Mouse (Mus musculus) adrenal gland, adult 2 months (tissue): ENCODE measurements around the gene Rheb. TPM values are rescaled to one million over a fixed set of nuclear protein-coding genes. Genes with fewer than 3 reads are reported as not detected.
A peak's percentile ranks its signal among the peaks of the same experiment; 100 is the strongest.
"Not testable (repeated sequence)": the region's sequence is repeated elsewhere in the genome, so short reads cannot be mapped to it uniquely, and the experiment has no call there.

Source experiments
- DNase-seq: peaks from one replicate; pipeline ENCODE4 v3.0.0; 2021
- polyA plus RNA-seq: library from polyadenylated mRNA; depleted of rRNA; stranded (reverse); fragments of >200 nt; gene quantifications from 2 replicates; pipeline ENCODE4 v1.2.3, GENCODE M21; 2012
- total RNA-seq, 2 experiments: library from RNA; stranded (reverse); gene quantifications; 2 replicates each; pipeline ENCODE4 v1.2.3; 2021

Gene Rheb
- total and polyA plus RNA-seq, 3 experiments = 28.1 to 81.3 (median 71.4) TPM

- DNase-seq = no peak
Measured at GRCm38 (mm10) chr5:24843103-24843475, 665 bp upstream of the Rheb start.

DNA sequence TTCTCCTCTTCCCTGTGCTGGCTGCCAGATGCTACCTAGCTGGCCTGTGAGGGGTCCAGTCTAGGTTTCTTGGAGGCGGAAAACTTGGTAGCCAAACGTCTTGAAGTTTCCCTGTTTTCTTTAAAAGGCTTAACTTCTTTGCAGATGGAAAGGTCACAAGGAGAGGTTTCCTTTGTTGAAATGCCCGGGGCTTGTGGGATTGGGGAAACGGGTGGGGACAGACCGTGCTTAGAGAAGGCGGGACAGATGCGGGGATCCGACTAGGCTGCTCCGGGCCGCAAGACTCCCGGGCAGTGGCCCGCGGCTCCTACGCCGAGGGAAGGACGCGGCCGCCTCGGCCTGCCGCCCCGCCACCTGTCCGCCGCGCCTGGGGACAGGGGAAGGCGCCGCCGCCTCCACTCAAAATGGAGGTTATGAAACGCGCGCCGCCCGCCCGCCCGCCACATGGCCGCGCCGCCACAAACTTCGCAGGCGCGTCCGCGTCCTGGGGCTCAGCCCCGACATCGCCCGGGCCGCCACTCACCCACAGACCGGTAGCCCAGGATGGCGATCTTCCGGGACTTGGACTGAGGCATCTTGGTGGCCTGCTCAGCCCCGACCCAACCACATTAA is 656 bp downstream of the Rheb start:
- no peak for DNase-seq

- peak; percentile 25 for DNase-seq
Measured at GRCm38 (mm10) chr5:24840975-24841431, 1.4 kb downstream of the Rheb start.

- no peak for DNase-seq
Measured at GRCm38 (mm10) chr5:24834491-24834890, 7.9 kb downstream of the Rheb start.

DNA sequence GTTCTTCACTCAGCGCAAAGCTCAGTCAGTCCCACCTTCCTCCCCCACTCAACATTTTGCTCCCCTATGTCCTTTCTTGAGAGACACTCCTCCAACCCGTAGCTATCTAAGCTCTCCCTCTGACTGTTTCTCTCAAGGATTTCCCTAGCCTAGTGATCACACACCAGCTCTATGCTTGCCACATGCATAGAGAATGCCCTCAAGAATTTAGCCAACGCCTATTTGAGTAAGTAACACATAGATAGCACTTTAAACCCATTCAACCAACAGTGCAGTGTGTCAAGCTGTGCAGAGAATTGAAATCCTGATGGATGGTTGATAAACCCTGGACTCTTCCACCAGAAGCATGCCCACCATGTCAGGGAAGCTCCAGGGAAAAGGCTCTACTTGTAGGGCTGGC is 10.5 kb downstream of the Rheb start:
- no peak for DNase-seq

DNA sequence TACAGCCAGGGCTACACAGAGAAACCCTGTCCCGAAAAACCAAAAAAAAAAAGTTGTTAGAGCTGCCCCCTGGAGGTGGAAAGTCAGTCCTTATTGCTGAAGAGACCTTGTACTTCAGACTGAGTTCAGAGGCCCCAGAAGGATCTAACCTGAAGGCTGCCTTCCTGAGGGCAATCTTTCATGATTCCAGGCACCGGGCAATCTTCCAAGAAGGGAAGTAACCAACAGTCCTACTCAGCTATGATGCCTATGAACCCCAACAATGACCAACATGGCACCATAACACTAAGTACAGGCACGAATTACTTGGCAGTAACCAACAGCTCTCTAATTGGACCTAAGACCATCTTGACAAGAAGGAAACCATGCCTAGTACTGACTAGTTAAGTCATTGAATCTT is 14.0 kb downstream of the Rheb start:
- DNase-seq = no peak

DNA sequence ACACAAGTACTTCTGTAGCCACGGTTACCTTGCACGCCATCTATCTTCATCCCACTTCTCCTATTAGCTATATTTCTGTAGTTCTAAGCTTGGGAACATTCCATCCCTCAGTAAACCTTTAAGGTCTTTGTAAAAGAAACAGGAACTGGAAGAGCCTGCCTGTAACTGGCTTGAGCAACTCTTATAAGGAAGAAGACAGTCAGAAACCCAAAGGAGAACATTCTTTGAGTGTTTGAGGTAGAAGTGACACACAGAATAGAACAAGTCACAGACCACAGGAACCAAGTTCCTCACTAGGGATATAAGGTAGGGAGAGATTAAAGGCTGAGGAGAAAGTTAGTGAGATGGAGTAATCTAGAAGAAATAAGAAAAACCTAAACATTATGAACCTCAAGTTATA is 15.3 kb downstream of the Rheb start:
- no peak for DNase-seq

DNA sequence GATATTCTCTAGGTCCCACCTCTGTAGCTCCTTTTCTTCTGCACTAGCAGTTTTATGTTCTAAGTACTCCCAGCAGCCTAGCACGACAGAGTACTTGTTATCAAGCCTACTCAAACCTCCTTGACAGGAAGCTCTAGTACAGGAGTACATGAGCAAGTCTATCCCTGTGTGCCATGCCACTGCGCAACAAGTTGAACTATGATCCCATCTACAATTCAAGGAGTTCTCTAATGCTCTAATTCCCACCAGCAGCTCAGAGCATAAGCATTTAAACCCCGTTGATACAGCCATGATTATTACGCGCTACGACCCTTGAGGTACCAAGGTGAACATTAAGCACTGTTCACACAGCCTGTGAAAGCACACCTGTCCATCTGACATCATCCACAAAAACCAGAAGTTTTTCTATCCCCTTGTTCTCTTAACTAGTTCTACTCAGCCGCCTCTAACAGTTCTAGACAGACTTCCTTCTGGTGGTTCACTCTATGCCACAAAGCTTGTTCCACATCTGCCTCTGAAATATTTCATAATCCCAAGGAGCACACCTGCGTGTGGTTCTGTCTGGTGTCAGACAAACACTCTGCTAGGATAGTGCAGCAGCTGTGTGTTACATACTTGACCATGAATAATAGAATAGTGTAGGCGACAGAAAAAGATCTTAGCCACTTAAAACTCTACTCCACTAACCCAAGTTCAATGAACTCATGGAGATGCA is 16.2 kb downstream of the Rheb start:
- DNase-seq = no peak

- DNase-seq = peak; percentile 52
Measured at GRCm38 (mm10) chr5:24825365-24826055, 16.9 kb downstream of the Rheb start.

DNA sequence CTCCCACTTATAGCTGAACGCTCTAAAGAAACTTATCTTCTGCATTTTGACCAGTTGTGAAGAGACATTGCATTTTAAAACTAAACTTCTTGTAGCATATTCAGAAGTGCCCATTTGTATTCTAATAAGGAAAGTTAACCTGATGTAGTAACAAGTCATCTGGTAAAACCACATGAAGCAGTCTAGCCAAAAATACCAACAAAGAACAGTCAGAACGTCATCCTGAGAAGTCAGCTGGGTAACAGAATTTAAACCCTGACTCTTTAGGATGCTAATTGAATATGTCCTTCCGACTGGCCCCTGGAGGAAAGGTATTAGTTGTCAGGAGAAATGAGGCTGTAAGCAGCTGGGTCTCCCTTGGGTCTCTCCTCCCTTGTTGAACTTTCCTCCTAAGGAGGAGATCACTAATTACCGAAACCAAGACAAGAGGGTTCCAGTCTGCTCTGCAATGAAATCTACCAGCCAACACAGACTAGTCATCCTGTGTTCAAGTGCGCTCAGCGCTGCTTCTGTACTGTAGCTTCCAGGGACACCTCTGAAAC is 18.5 kb downstream of the Rheb start:
- DNase-seq = no peak

DNA sequence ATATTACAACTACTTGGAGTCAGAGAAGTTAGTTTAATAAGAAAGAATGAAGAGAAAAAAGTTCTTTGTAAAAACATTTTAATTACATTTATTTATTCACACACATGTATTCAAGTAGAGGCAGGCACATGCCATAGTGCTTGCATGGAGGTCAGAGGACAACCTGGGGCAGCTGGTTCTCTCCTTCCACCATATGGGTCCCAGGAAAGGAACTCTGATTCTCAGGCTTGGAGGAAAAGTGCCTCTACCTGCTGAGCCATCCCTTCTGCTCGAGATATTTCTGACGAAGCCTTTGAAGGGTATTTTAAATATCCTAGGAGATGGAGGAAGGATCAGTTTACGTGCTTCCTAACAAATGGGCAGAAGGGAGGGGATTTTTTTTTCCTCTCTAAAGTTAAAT is 19.6 kb downstream of the Rheb start:
- DNase-seq = no peak

GRCm38 (mm10) chr5:24822231-24822630 is 20.2 kb downstream of the Rheb start:
- not testable (repeated sequence) for DNase-seq

DNA sequence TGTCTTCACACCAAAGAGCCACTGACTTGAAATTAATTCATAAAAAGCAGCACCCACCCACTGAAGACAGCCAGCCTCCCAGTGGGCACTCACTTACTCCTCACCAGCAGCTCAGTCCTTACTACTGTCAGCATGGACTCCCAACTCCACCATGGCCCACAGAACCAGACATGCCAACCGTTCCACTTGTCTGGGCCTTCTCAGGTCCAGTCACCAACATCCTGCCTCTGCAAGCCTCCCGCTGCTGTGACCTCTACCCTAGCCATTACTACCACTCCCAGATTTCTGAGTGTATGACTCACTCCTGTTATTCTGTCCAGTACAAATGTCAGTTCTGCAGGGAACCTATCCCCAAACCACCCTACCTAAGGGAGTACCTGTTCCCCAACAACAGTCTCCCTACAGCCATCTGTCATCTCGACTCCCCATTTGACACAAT is 21.0 kb downstream of the Rheb start:
- DNase-seq = peak; percentile 68

DNA sequence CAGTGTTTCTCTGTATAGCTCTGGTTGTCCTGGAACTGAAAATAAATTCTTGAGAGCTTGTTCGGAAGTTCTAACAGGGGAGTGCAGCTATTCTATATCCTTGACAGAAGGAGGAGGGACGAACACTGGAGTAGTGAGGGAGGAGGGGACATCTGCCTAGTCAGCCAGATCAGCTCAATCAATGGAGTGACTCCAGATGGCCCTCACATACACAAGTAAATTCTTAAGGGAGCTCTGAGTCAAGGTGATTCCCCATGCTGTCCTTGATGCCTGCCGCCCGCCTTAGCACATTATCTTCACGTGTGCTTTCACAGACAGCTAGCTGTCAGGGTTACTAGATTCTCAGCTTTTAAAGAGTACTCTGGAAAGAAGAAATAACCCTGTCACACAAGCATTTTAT is 21.8 kb downstream of the Rheb start:
- peak; percentile 30 for DNase-seq

DNA sequence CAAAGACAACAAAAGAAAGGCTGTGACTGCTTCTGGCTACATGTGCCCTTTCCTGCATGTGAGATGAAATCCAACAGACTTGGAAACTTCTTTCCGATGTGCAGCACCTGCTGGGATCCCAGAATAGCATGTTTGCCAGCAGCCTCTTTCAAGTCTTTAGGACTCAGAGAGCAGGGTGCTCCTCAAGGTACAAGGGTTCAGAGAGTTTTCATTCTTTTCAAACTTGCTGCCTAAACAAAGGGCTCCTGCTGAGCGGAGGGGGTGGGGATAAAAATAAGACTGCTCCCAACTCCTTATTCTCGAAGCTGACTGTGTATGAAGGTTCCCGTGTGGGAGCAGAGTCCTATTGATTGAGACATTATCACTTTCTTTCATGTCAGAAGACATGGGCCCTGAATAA is 25.2 kb downstream of the Rheb start:
- no peak for DNase-seq

DNA sequence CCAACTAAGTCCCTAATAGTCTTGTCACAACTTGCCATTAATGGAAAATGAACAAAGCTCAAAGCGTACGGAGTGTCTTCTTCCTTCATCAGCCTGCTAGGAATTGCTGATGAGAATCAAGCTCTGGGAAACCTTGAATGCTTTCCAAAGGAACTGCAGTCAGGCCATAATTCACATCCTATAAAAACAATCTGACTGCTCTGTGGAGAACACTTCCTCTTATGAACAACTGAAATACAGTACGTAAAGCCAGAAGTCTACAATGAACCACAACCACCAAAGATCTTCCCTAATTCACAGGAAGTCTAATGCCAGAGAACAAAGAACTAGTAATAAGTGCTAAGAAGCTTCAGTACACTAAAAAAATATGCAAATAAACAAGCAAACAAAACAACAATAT is 28.5 kb downstream of the Rheb start:
- peak; percentile 48 for DNase-seq

- DNase-seq = peak; percentile 76
Measured at GRCm38 (mm10) chr5:24813005-24813404, 29.4 kb downstream of the Rheb start.

GRCm38 (mm10) chr5:24805222-24805621 is 37.2 kb downstream of the Rheb start:
- no peak for DNase-seq

DNA sequence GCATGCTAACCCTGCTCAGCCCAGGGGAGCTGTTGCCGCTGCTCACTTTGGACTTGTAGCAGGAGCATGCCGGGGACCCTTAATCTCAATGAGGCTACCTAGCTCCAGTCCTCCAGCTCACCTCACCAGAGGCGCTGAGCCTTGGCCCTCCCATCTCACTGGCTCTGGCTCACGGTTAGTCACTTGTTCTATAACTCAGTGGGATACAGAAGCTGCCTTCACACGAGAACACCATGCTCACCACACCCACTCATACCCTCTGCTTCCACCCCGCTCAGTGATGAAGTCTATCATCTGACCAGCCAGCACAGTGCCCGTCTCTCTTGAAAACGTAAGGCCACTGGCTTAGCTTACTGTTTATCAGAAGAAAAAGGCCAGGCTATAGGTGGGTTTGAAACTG is 37.8 kb downstream of the Rheb start:
- DNase-seq = no peak

- no peak for DNase-seq
Measured at GRCm38 (mm10) chr5:24801841-24802624, 40.4 kb downstream of the Rheb start.

DNA sequence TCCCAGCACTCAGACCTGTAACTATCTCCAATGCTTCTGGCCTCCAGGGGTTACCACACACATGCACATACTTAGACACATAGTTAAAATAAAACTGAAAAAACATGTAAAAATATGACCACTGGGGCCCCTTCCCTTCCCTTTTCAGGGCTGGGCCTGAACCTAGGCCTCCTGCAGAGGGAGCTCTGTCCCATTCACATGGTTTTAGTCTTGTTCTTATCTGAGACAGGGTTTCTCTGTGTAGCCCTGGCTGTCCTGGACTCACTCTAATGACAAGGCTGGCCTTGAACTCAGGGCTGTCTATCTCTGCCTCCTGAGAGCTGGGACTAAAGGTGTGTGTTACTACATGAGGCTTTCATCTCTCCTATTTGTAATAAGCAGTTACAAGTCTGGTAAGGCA is 42.0 kb downstream of the Rheb start:
- DNase-seq = peak; percentile 31

DNA sequence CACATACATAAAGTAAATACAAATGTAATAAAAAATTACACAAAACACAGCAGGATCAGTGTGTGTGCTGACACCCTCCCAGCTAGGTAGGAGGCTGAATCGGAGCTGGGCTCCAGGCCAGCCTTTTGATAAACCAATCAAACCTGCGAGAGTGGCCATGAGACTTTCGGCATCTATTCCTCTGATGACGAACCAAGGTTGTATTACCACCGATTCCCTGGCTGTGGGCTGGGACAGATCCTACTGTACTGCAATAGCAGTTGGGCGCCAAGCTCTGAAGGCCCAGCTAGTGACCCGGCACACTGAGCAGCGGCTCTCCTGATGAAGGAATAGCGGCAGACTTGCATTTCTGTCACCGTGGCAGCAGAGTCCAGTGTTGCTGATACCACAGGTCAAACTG is 43.8 kb downstream of the Rheb start:
- peak; percentile 42 for DNase-seq
